ENCODE assay signal across 11 mouse cellular contexts in the genomic region with DNA sequence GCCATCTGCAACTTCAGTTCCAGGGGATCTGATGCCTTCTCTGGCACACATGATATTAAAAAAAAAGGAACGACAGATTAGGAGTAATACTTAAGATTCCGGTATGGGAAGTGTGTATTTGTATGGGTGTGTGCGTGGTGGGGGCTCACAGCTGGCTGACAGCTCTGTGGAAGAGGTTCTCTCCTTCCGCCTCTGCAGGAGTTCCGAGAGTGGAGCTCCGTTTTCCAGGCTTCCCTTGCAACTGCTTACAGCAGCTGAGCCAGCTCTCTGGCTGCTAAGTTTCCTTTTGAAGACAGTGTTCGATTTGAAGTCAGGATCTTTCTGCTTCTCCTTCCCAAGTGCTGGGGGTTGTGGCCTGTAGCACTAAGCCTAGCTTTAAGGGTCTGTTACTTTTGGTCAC. TPM values are rescaled to one million over a fixed set of nuclear protein-coding genes. Genes with fewer than 3 reads are reported as not detected.
DNase-seq lines count a peak whose midpoint lies in the region; ATAC-seq and TF ChIP-seq lines count a peak whose summit lies in the region.
"Had no signal": no experiment of that assay in that cellular context is flagged by ENCODE, and none has a peak within 500 bp of the region (broad histone marks: within the 10 kb centered on the region; RNA-seq: fewer than 3 reads in every experiment).

No protein-coding gene starts in this region.

- no peak overlapping the region for H3K27ac ChIP-seq in kidney, embryonic 16.5 days (ENCODE audit: low read length)
- H3K27ac ChIP-seq in kidney, adult 2 months (ENCODE audit: insufficient read depth, low read depth, low read length) = no peak overlapping the region
- no peak overlapping the region for H3K27ac ChIP-seq in MEL (ENCODE audit: control insufficient read depth, low read depth, low read length)
- no peak overlapping the region for H3K27ac ChIP-seq in embryonic facial prominence, embryonic 12.5 days
- no peak overlapping the region for H3K27ac ChIP-seq in liver, embryonic 14.5 days

- H3K4me1 ChIP-seq in kidney, embryonic 16.5 days (ENCODE audit: insufficient read depth, low read length) = peaks cover 10% of the 10 kb centered on the region
- peaks cover 8% of the 10 kb centered on the region; the same call in 1 of the 2 replicates for H3K4me1 ChIP-seq in kidney, adult 2 months (ENCODE audit: control insufficient read depth, insufficient read depth, low read length)
- H3K4me1 ChIP-seq in MEL (ENCODE audit: control insufficient read depth in 1 of 2, insufficient read depth in 2 of 2, low read length in 2 of 2) = peaks cover 8 to 19% of the 10 kb centered on the region in 2 experiments
- H3K4me1 ChIP-seq in embryonic facial prominence, embryonic 12.5 days = peaks cover 12% of the 10 kb centered on the region
- peaks cover 0 to 9% of the 10 kb centered on the region in 2 experiments; a peak in 2 of 4 replicates for H3K4me1 ChIP-seq in liver, embryonic 14.5 days (replicated peaks; ENCODE audit: control insufficient read depth in 2 of 2, insufficient read depth in 2 of 2, low read length in 1 of 2)

- H3K9ac ChIP-seq in kidney, embryonic 16.5 days (replicated peaks; ENCODE audit: low read length) = peak overlapping the region; percentile 12; the same call in 1 of the 2 replicates
- H3K9ac ChIP-seq in MEL (ENCODE audit: control insufficient read depth, low read depth, low read length, poor library complexity, severe bottlenecking) = peak overlapping the region; percentile 83
- H3K9ac ChIP-seq in embryonic facial prominence, embryonic 12.5 days = no peak overlapping the region
- H3K9ac ChIP-seq in liver, embryonic 14.5 days (replicated peaks) = no peak overlapping the region

- no peaks in the 10 kb centered on the region for H3K27me3 ChIP-seq in kidney, embryonic 16.5 days (ENCODE audit: insufficient read depth, low read length)
- H3K27me3 ChIP-seq in kidney, adult 2 months (replicated peaks; ENCODE audit: control insufficient read depth, insufficient read depth, low read length) = no peaks in the 10 kb centered on the region
- no peaks in the 10 kb centered on the region for H3K27me3 ChIP-seq in MEL (ENCODE audit: control insufficient read depth in 1 of 2, insufficient read depth in 2 of 2, low read length in 2 of 2)
- H3K27me3 ChIP-seq in embryonic facial prominence, embryonic 12.5 days = no peaks in the 10 kb centered on the region
- H3K27me3 ChIP-seq in liver, embryonic 14.5 days (ENCODE audit: control insufficient read depth, insufficient read depth, low read length) = no peaks in the 10 kb centered on the region
- H3K27me3 ChIP-seq: Patski had no signal

- H3K36me3 ChIP-seq in kidney, embryonic 16.5 days (ENCODE audit: insufficient read depth, low read length) = peaks cover 30% of the 10 kb centered on the region
- H3K36me3 ChIP-seq in kidney, adult 2 months (ENCODE audit: control insufficient read depth, insufficient read depth, low read length) = no peaks in the 10 kb centered on the region; the same call in none of the 2 replicates
- peaks cover 13 to 17% of the 10 kb centered on the region in 2 experiments for H3K36me3 ChIP-seq in MEL (ENCODE audit: control insufficient read depth in 1 of 2, insufficient read depth in 2 of 2, low read length in 2 of 2)
- H3K36me3 ChIP-seq in embryonic facial prominence, embryonic 12.5 days = peaks cover 39% of the 10 kb centered on the region
- H3K36me3 ChIP-seq in liver, embryonic 14.5 days (replicated peaks; ENCODE audit: control insufficient read depth, insufficient read depth, low read depth) = peaks cover 28% of the 10 kb centered on the region

- no peak overlapping the region for H3K4me3 ChIP-seq in kidney, embryonic 16.5 days (ENCODE audit: low read length)
- no peak overlapping the region for H3K4me3 ChIP-seq in kidney, adult 2 months (ENCODE audit: insufficient read depth, low read depth, low read length)
- H3K4me3 ChIP-seq in MEL (ENCODE audit: control insufficient read depth in 1 of 2, insufficient read depth in 1 of 2, low read depth in 2 of 2, low read length in 2 of 2) = peak overlapping the region; percentile 67 to 86
- H3K4me3 ChIP-seq in embryonic facial prominence, embryonic 12.5 days = no peak overlapping the region
- peak overlapping the region in 1 of 2 experiments; percentile 90; a peak in 1 of 4 replicates for H3K4me3 ChIP-seq in liver, embryonic 14.5 days (ENCODE audit: insufficient read depth in 1 of 2, low read depth in 2 of 2, low read length in 2 of 2)

- no peak for DNase-seq in kidney, adult 2 months
- DNase-seq in MEL (ENCODE audit: low read depth, low spot score) = no peak
- DNase-seq in liver, embryonic 14.5 days (ENCODE audit: low read depth in 3 of 3, low spot score in 3 of 3) = no peak
- DNase-seq in cerebellum, postnatal 36 days = no peak
- DNase-seq in right cerebral cortex, postnatal 36 days (ENCODE audit: low spot score in 2 of 2) = no peak
- DNase-seq: cerebellum, adult 18-20 months; kidney, adult 18-20 months; spleen, adult 18-20 months had no signal

- H3K79me2 ChIP-seq in MEL (ENCODE audit: control insufficient read depth, insufficient read depth, low read length, poor library complexity) = peaks cover 42% of the 10 kb centered on the region

- no peak for ATAC-seq in kidney, embryonic 16.5 days (ENCODE audit: low FRiP score, low TSS enrichment)
- ATAC-seq in embryonic facial prominence, embryonic 12.5 days (ENCODE audit: insufficient number of reproducible peaks, insufficient read depth, low FRiP score, low TSS enrichment) = no peak
- ATAC-seq in liver, embryonic 14.5 days (ENCODE audit: insufficient read depth) = no peak
- ATAC-seq: Patski had no signal

- H3K4me2 ChIP-seq in kidney, embryonic 16.5 days (replicated peaks; ENCODE audit: low read depth, low read length) = 0 out of 2 replicates have a peak overlapping the region, but pooled peaks have one; percentile 81
- H3K4me2 ChIP-seq in embryonic facial prominence, embryonic 12.5 days (replicated peaks) = peak overlapping the region; percentile 70
- peak overlapping the region; percentile 89 for H3K4me2 ChIP-seq in liver, embryonic 14.5 days (ENCODE audit: low read depth)

- H3K9me3 ChIP-seq in kidney, embryonic 16.5 days (ENCODE audit: low read length) = no peaks in the 10 kb centered on the region
- H3K9me3 ChIP-seq in MEL (replicated peaks; ENCODE audit: insufficient read depth, low read length) = no peaks in the 10 kb centered on the region
- H3K9me3 ChIP-seq in embryonic facial prominence, embryonic 12.5 days = no peaks in the 10 kb centered on the region
- H3K9me3 ChIP-seq in liver, embryonic 14.5 days (ENCODE audit: control insufficient read depth, low read length) = no peaks in the 10 kb centered on the region

- no peak for TF ChIP-seq POLR2A in kidney, adult 2 months (IDR thresholded peaks at IDR 0.05; ENCODE audit: low read depth, low read length)
- TF ChIP-seq POLR2A in MEL (IDR thresholded peaks at IDR 0.05; ENCODE audit: control insufficient read depth in 1 of 2, insufficient read depth in 1 of 2, low read depth in 1 of 2, low read length in 2 of 2, poor library complexity in 1 of 2) = no peak

- TF ChIP-seq RAD21 in MEL (IDR thresholded peaks at IDR 0.05; ENCODE audit: low read depth, low read length) = no peak

- TF ChIP-seq EP300 in MEL (IDR thresholded peaks at IDR 0.05; ENCODE audit: low read depth in 1 of 2, low read length in 2 of 2) = no peak
- no peak for TF ChIP-seq EP300 in liver, embryonic 14.5 days (IDR thresholded peaks at IDR 0.05; ENCODE audit: low read depth)

- 87% methylated on average over 7 of the region's 7 CpGs for WGBS in kidney, embryonic 16.5 days
- WGBS in kidney, adult 2 months = 82% methylated on average over 7 of the region's 7 CpGs
- 90% methylated on average over 7 of the region's 7 CpGs for WGBS in embryonic facial prominence, embryonic 12.5 days
- 72% methylated on average over 7 of the region's 7 CpGs for WGBS in liver, embryonic 14.5 days (ENCODE audit: insufficient replicate concordance)

- TF ChIP-seq CTCF in kidney, adult 2 months (conservative IDR thresholded peaks at IDR 0.05; ENCODE audit: insufficient read depth, insufficient read length, low read depth, low read length) = no peak
- no peak for TF ChIP-seq CTCF in MEL (IDR thresholded peaks at IDR 0.05 in 2 of 3, conservative IDR thresholded peaks at IDR 0.05 in 1 of 3; ENCODE audit: control insufficient read depth in 1 of 3, insufficient read depth in 1 of 3, low read depth in 2 of 3, low read length in 3 of 3, poor library complexity in 1 of 3, severe bottlenecking in 1 of 3)
- TF ChIP-seq CTCF in liver, embryonic 14.5 days (IDR thresholded peaks at IDR 0.05; ENCODE audit: low read depth) = no peak

TF ChIP-seq in MEL, 35 proteins besides CTCF, POLR2A, EP300 and RAD21 (continues in another document):
- TF ChIP-seq TCF12 (IDR thresholded peaks at IDR 0.05; ENCODE audit: low read depth, low read length) (no peak), GATA1 (IDR thresholded peaks at IDR 0.05; ENCODE audit: low read depth, low read length) (no peak), MAFK (IDR thresholded peaks at IDR 0.05; ENCODE audit: borderline replicate concordance, low read depth, low read length) (no peak), HCFC1 (IDR thresholded peaks at IDR 0.05; ENCODE audit: low read depth, low read length) (no peak), ELF1 (IDR thresholded peaks at IDR 0.05; ENCODE audit: low read depth, low read length) (no peak), MYB (IDR thresholded peaks at IDR 0.05; ENCODE audit: low read depth, low read length) (no peak), ETS1 (IDR thresholded peaks at IDR 0.05; ENCODE audit: low read depth, low read length) (no peak)

RNA-seq across cellular contexts. Expression of gene Adsl, which starts 1.8 kb away (rescaled TPM):
- polyA plus RNA-seq in kidney, embryonic 16.5 days (2015; fragmentation: Nextera tagmentation; extraction: Ambion mirVana) = 184 and 192 TPM in 2 replicates
- polyA plus RNA-seq in kidney, adult 2 months (2012; rRNA removed) = 71.2 and 83.9 TPM in 2 replicates
- 290 and 320 TPM in 2 replicates for total RNA-seq in MEL (2012; rRNA removed)
- 100 to 1,000 TPM; 304 to 365 TPM for polyA plus RNA-seq in MEL (2012; ENCODE audit: insufficient read depth in 1 of 2, insufficient read length in 2 of 2, low read depth in 1 of 2, low replicate concordance in 2 of 2, missing spikeins in 1 of 2)
- polyA plus RNA-seq in embryonic facial prominence, embryonic 12.5 days (2016; fragmentation: Nextera tagmentation; extraction: Ambion mirVana) = 165 and 170 TPM in 2 replicates
- polyA plus RNA-seq in liver, embryonic 14.5 days (2012; rRNA removed) = 28.7 and 43.8 TPM in 2 replicates
- polyA plus RNA-seq in liver, embryonic 14.5 days (2014; fragmentation: Nextera tagmentation; extraction: Ambion mirVana) = 48.2 and 57.5 TPM in 2 replicates

RNA-seq across cellular contexts. Expression of gene Sgsm3, which starts 27.5 kb away (rescaled TPM):
- polyA plus RNA-seq in kidney, embryonic 16.5 days (2015; fragmentation: Nextera tagmentation; extraction: Ambion mirVana) = 33.9 and 35.2 TPM in 2 replicates
- 20.0 and 25.1 TPM in 2 replicates for polyA plus RNA-seq in kidney, adult 2 months (2012; rRNA removed)
- 31.2 and 39.5 TPM in 2 replicates for total RNA-seq in MEL (2012; rRNA removed)
- polyA plus RNA-seq in MEL (2012; ENCODE audit: insufficient read depth in 1 of 2, insufficient read length in 2 of 2, low read depth in 1 of 2, low replicate concordance in 2 of 2, missing spikeins in 1 of 2) = 10 to 100 TPM in 1 of 2 experiments, not detected in 1; 33.0 TPM
- 29.4 and 31.7 TPM in 2 replicates for polyA plus RNA-seq in embryonic facial prominence, embryonic 12.5 days (2016; fragmentation: Nextera tagmentation; extraction: Ambion mirVana)
- polyA plus RNA-seq in liver, embryonic 14.5 days (2012; rRNA removed) = 7.4 and 8.5 TPM in 2 replicates
- 6.2 and 7.5 TPM in 2 replicates for polyA plus RNA-seq in liver, embryonic 14.5 days (2014; fragmentation: Nextera tagmentation; extraction: Ambion mirVana)

Comparison
In these comparisons a context has a peak if more than half of its experiments do, and no peak if none do; other contexts are left out.
1. H3K4me3 ChIP-seq: peak in MEL (2 of 2); none in kidney, embryonic 16.5 days (single experiment), kidney, adult 2 months (single experiment) and embryonic facial prominence, embryonic 12.5 days (single experiment).
2. H3K9ac ChIP-seq: peak in kidney, embryonic 16.5 days (single experiment) and MEL (single experiment); none in embryonic facial prominence, embryonic 12.5 days (single experiment) and liver, embryonic 14.5 days (single experiment).
3. Peak in every context shown above with its lines, with median percentiles within 50 percentile points of each other: H3K4me2 ChIP-seq.